Mouse (Mus musculus): ENCODE measurements around the gene Arl14.

DNA sequence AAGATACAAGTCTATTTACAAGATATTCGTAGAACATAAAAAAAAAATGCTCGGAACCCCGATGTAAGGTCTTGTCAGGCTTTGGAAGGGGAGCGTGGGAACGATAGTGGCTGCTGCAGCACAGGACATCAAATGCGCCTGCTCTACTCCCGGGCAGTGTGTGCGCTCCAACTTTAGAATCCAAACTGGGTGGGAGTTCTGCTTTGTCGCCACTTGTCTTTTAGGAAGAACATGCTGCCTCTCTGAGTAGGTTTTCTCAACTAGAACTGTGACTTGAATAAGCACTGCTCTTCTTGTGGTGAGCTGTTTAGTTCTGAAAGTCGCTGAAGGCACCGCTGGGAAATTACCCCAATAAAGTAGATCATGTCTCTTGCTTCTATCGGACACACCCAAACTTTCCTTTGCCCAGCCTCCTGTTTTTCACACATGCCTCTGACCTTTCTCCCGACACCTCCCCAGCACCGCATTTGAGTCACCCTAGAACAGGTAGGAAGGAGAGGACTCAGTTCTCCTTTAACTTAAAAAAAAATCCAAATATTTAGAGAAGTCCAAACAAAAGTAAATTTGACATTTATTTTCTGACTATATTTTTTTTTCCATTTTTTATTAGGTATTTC, 9.4 kb downstream of the Arl14 start:
- TF ChIP-seq TAL1 (IDR thresholded peaks at IDR 0.05; ENCODE audit: low read length) (no peak), GATA1 (IDR thresholded peaks at IDR 0.05; ENCODE audit: low read length) (no peak)

All from erythroblast, embryonic 14.5 days (primary cell).